Mouse (Mus musculus) telencephalon, adult 2 months (tissue): ENCODE measurements around the gene Frmd4b.
"Not testable (repeated sequence)": the region's sequence is repeated elsewhere in the genome, so short reads cannot be mapped to it uniquely, and the experiment has no call there.

Experiments
- DNase-seq: peaks from one replicate; pipeline ENCODE4 v3.0.0-alpha.2; 2011; ENCODE audit warnings: low read depth, low spot score

Frmd4b gene

DNA sequence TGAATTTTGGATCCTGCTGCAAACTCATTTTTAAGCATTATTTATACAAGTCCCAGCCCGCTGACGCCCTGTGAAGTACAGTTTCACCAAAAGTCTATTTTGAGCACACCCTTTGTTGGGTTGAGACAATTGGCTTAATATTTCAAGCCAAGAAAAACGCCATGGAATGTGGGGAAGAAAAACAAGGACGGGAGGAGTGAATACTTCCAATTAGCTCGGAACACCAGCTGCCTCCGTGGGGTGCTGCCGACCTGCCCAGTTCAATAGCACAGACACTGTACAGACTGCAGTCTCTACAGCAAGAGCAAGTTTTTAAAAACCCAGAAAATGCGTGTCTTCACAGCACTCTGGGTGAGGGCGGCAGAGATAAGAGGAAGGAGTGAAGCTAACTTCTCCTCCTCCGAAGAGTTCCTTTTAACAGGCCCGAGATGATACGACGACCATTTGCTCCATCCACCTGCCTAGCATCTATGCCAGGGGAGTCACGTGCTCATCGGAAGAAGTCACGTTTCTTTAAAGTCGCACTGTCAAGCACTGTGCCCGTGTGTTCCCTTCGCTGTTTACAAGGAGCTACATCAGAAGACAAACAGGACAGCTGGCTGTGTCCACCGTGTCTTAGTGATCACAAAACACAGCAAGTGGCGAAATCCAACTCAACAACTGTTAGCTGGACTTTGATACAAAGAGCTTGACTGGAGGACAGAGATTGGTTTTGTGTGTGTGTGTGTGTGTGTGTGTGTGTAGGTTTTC lies 326.0 kb downstream of the Frmd4b start:
- DNase-seq = no peak

DNA sequence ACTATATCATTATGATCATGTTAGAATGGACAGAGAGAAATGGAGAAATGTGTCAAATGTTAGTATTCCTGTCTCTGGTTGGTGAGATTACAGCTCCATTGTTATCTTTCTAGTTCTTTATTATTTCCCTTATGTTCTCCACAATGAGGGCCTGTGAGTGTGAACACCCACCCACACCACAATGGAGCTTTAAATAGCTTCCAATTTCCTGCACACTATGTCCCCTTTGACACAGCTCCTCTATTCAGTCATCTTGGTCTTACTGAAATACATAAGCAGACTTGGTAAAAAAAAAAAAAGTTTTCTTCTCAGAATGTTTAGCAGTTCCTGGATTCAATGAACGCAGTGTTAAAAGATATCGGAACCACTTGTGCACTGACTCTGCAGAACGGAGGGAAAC lies 326.7 kb downstream of the Frmd4b start:
- DNase-seq = no peak

DNA sequence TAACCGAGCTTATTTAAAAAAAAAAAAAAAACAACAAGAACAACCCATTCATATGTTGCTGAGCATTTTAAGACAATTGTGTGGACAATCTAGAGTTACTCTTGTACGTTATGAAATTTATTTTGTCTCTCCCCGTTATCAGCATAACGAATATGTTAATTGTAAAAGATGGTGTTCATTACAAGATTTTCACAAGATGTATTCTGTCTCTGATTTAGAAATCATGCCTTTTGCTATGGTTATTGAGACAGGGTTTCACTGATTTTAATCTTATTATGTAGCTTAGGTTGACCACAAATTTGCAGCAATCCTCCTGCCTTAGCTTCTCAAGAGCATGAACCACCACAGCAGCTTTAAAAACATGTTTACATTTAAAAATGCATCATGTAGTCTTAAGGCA lies 327.5 kb downstream of the Frmd4b start:
- DNase-seq = no peak

DNA sequence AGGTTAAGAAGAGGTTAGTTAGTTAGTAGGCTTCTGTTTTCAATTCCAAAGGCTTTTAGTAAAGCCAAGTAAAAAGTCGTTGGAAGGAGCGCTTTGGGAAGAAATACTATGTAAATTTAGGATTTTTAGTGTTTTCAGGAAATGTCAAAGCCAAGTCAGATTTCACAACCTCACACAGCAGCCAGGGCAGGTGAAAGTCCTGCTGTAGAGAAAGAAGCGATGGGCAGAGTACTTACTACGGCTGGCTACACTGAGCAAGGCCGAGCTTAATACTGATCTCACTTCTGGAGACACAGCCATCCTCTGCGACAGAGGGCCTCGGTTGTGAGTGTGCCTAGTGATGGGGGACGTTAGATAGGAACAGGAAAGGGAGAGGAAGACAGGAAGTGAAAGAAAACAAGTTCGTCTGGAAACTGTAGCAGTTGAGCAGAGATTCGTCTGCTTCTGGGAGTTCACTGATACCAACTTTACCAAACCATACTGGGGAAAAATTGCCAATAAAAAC lies 328.0 kb downstream of the Frmd4b start:
- no peak for DNase-seq

DNA sequence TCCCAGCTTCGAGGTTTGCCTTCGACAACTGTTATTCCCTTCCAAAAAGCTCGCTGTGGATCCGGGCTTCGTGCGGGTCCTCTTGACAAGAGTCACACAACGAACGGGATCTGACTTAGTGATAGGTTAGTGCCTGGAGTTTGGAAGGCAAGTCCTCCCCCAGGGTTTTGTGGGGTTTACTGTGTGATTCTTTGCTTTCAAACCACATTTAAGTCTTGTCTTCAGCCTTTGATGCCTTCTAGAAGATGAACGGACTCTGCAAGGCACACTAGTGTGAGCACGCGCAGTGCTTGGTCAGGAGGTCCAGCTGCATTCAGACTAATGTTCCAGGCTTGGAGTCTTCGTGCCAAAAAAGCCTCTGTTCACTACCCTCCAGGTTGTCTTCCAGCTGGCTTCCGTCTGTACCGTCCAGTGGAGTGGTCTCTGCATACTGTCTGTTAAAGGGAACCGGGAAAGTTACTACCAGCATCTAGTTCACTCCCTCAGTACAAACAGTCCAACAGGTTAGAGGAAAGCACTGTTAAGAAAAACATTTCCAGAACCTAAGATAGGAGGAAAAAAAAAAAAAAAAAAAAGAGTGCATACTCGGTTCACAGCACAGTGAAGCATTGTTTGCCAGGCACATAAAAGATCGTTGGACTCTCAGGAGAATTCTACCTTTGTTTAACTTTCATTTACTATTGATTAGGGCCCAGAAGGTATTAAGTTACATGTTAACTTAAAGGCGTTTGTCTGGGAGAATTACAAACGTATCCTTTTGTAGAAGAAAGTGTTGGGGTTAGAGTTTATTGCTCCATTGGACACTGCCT lies 329.1 kb downstream of the Frmd4b start:
- no peak for DNase-seq

DNA sequence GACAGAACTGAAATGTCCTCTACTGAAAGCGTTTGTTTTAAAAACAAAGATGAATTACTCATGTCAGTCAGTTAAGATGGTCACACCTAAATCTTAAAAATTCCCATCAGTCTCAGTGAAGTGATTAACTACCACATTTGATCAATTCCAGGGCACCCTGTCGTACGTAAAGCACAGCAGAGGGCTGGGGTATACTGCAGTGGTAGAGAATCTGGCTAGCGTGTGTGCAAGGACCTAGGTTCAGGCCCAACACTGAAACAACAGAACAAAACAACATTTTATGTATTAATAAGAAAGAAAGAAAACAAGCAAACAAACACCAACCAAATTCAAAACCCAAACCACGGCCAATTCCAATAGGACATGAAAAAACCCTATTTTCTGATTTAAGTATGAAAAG lies 331.0 kb downstream of the Frmd4b start:
- DNase-seq = no peak

DNA sequence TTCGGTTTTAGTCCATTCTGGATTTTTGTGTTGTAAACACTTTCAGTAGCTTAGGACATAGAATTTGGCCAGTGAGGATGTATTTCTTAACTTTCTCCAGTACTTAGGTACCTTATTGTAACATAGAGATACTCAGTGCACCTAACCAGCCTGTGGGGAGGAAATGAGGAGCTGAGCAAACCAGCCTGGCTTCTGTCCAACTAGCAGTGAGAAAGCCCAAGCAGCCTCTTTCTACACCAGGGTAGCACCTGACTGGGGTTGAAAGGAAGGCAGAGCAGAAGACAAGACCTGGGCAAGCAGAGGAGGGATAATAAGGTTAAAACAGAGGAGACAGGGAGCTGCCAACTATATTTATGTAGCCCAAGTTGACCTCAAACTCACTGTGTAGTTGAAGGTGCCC lies 333.7 kb downstream of the Frmd4b start:
- no peak for DNase-seq

DNA sequence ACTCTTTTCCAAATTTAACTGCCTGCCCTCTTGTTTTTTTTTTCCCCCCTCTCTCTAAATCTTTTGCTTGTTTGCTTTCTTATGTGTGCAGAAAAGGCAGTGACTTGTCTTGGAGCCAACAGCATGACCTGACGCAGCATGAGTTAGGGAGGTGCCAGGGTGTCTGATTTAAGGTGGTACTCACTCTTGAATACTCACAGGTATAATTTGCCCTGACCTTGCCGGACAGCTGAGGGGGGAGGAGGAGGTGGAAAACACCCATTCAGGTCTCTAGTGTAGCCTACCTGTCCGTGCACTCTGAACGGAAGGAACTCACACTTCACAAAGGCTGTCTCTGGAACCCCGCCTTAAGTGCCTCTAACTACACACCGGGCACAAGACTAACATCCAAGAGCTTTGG lies 338.5 kb downstream of the Frmd4b start:
- DNase-seq = no peak

DNA sequence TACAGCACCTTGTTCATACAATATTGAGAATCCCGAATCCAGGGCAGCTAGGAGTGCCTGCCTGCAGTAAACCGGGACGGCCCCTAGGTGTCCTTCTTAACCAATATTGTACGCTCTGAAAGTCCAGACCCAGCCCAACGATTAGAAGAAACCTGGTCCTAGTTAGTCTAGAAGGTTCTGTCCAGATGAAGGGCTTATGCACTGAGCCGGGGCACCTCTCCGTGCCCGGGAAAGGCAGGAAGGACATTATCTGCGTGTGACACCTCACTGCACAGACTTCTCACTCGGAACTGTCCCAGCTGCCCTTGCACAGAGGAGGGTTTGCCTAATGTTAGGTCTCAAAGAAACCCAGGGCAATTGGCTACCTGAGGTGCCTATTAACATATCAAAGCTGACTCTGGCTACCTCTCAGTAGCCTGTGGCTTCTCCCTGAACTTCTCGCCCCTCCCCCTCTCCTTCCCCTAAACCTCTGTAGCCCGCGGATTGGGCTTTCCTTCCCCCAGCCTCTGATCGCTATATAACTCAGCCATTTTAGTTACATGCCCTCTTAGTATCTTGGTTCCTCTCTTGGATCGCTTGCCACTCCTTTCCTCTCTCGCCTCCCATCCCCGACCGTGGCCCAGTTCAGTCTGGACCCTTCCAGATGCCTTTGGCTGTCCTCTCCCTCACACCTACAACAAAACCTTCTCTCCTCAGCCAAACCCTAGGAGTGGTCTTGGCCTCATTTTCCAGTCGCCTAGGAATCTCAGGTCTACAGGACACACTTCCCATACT lies 339.1 kb downstream of the Frmd4b start:
- peak; percentile 47 for DNase-seq

DNA sequence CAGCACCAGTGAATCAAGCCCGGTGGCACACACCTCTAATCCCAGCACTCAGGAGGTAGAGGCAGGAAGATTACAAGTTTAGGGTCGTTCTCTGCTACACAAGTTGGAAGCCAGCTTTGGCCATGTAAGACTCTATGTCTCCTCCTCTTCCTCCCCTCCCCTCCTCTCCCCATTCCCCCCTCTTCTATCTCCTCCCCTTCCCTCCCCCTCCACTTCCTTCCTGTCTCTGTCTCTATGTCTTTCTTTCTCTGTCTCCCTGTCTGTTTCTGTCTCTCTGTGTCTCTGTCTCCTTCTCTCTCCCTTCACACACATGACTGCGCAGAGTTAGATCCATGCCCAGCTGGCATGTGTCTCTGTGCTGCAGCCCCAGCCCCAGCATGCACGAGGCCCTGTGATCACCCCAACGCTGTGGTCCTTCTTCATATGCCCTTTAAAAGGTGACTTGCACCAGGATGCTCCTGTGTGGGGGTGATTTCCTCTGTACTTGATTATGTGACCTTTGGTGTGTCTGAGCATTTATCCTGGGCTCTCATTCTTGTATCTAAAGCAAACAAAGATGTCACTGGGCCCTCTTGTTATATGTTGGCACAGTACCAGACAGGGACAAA lies 340.3 kb downstream of the Frmd4b start:
- no peak for DNase-seq

DNA sequence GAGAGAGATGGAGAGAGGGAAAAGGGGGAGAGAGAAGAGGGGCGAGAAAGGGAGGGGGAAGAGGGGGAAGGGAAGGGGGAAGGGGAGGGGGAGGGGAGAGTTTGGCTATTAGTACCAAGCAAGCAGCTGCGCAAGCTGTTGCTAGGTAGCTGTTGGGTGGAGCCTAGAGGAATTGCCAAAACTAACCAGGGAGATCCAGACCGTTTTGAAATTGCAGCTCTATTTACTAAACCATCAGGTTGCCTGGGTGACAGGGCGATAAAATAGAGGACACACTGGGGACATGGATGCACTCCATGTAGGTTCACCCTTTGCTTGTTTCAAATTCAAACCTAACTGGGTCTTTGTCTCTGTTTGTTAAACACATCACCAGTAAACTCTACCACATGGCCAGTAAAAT lies 341.0 kb downstream of the Frmd4b start:
- DNase-seq = no peak

DNA sequence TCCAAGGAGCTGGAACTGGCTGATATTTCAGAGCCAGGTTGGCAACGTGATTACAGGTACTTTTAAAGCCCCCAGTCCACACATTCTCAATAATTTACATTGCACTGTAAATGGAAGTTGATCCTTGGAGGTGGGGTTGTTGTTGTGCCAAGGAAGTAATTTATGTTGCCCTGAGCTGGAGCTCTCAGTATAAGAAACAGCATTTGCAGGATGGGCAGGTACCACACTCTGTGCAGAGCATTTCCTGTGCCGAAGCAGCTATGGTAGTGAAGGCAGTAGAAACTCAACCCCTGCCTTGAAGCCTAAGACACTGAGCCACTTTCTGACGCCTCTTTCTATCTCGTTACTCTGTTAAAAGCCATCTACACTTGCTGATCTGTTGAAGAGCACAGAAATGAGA lies 341.6 kb downstream of the Frmd4b start:
- DNase-seq = no peak

DNA sequence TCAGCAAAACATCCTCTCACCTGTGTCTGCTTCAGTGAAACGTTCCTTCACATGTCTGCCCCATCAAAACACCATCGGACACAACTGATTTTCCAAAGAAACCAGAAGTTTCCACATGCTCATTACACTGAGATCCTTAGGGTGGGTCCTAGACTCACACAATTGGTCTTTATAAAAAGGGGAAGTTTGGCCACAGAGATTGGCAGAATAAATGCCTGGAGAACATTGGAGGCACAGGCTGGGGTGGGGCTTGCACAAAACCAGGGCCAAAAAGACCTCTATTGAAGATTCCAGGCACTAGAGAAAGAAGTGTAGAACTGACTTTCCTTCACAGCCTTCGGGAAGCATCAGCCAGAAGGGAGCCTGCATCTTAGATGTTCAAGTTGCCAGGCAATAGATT lies 343.6 kb downstream of the Frmd4b start:
- DNase-seq = no peak

DNA sequence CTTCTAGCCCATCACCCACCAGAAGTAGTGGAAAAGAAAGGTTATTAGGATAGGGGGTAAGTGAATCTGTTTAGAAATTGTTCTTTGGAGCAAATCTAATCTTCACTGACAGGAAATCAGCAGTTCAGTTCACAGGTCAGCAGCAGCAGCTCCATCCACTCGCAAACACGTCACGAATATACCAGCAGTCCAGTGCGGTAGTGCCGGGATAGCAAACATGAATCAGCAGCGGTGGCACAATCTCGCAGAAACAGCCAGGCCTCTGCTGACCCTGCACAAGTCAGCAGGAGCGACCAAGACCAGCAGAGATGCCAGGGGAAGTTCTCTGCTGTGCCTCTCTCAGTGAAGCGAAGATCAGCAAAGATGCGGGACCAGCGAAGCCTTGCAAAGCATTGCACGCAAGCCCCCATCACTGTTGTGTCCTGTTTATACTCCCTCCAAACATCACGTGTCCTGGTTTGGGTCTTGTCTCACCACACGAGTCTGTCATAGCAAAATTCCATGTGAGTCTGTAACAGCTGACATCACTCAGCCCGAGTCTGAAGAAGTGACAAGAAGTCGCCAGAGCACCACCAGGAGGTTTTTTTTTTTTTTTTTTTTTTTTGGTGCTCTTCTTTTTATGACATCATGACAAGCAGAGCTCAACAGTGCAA lies 344.2 kb downstream of the Frmd4b start:
- no peak for DNase-seq

DNA sequence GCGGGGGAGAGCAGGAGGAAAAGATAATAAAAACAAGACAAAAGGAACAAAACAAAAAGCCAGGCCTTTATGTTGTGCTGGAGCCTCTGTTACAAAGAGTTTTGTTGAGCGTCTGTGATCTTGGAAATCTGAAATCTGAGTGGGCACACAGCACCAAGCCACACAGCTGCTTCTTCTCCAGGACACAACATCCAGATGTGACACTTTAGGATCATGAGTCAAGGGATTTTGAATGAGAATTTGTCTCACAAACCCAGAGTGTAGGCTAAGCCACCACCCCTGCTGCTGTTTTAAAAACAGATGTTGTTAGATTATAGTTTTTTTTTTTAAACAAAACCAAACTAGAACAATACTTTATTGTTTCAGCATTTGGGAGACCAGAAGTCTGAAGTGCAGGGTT lies 345.0 kb downstream of the Frmd4b start:
- no peak for DNase-seq

DNA sequence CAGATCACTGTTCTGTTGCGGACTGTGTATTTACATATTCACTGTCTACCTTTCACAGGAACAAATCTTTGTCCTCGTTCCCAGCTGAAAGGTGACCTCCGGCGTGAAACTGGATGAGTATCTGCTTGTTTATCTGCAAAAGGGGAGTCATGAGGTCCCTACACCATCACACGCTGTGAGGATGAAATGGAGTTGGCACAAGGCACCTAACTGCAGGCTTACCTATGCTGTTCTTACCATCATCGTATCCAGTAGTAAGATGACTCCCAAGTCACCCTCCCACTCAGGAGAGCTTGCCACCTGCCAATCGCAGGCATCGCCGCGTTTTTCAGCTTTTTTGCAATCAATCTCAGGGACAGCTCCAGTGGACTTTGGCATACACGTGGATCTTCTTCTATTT lies 347.7 kb downstream of the Frmd4b start:
- no peak for DNase-seq

DNA sequence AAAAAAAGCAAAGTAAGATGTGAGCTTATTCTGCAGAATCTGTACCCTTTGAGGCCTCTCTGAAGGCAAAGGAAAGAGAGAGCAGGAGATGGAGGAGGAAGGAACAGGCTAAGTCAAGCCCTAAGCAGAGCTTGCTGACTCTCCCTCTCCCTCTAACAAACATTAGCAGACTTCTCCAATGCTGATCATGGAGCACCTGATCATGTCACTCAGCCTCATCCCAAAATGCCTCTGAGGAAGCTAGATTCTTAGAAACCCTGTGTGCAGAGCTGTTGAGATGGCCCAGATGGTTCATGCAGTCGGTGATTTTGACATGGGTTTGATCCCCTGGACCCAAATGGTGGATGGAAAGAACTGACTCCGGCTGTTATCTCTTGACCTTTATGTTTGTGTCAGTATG lies 350.2 kb downstream of the Frmd4b start:
- no peak for DNase-seq

DNA sequence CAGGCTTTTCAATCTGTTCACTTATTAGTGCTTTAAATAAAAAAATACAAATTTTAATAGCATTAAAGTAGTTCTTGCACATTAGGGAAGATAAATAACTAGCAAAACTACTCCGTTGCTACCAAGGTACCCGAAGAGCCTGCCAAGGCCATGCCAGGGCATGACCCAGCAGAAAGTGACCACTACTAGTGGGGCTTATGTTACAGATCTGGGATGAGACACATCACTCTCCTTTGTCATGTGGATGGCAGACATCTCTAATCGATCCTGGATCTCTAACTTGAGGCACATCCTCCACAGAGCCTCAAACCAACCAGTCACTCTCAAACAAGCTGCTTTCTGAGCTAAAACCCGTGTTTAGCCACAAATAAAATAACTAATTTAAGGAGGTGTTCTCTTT lies 350.7 kb downstream of the Frmd4b start:
- DNase-seq = no peak

DNA sequence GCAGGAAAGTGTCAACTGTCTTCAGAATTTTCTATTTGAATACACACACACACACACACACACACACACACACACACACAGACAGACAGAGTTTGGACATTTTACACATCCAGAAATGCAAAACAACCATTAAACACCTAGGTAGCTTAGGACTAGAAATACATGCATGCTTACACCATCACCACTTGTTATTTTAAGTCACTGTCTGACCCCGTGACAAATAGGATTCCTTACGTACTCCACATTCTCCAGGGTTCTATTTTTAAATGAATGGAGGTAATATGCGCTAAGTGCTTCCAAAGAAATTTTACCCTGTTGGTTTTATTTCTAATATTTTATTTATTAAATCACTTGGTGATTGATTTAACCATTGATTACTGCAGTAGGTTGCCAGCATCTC lies 351.6 kb downstream of the Frmd4b start:
- no peak for DNase-seq

DNA sequence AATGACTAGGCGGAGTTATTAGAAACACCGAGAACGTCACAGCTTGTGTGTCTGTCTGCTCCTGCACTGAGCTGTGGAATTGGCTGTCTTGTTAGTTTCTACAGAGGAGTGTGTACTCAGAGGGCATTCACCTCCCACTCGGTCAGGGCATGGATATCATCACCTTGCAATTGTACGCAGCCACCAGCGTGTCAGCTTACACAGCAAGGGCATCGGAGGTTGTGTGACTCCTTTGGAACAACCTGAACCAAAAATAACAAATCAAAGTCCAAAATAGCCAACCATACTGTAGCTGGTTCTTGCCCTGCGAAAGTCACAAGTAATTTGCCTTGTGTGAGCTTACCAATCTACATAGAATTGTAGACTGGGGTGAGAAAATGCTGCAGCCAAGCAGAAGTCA lies 352.1 kb downstream of the Frmd4b start:
- no peak for DNase-seq

DNA sequence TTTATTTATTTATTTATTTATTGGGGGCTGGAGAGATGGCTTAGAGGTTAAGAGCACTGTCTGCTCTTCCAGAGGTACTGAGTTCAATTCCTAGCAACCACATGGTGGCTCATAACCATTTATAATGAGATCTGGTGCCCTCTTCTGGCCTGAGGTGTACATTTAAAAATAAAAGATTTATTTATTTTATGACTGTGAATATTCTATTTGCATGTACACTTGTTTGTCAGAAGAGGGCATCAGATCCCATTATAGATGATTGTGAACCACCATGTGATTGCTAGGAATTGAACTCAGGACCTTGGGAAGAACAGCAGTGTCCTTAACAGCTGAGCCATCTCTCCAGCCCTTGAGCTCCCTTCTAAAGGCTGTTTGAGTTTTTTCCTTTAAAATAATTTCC lies 353.6 kb downstream of the Frmd4b start:
- DNase-seq = not testable (repeated sequence)
